Mouse (Mus musculus) olfactory bulb, adult 2 months (tissue): ENCODE measurements around the gene Rps4x. TPM values are rescaled to one million over a fixed set of nuclear protein-coding genes. Genes with fewer than 3 reads are reported as not detected.

Source experiments
- H3K27ac ChIP-seq: fragments of 200-500 bp; 2 replicates; pipeline ENCODE4 v1.5.1; 2012; ENCODE audit warnings: low read depth, low read length; ENCODE audit not compliant: insufficient read depth
- H3K4me1 ChIP-seq: fragments of 200-500 bp; 2 replicates; pipeline ENCODE4 v1.6.1; 2012; ENCODE audit warnings: low read length; ENCODE audit not compliant: control insufficient read depth, insufficient read depth
- H3K4me3 ChIP-seq: fragments of 200-500 bp; 2 replicates; pipeline ENCODE4 v1.5.1; 2012; ENCODE audit warnings: mild to moderate bottlenecking, low read depth, low read length, moderate library complexity; ENCODE audit not compliant: insufficient read depth
- CTCF ChIP-seq: fragments of 200-500 bp; IDR thresholded peaks from 2 replicates; pipeline ENCODE4 v1.5.1; 2012; ENCODE audit warnings: low read depth, mild to moderate bottlenecking, low read length, moderate library complexity; ENCODE audit not compliant: insufficient read depth
- POLR2A ChIP-seq: fragments of 200-500 bp; IDR thresholded peaks from 2 replicates; pipeline ENCODE4 v1.6.1; 2012; ENCODE audit warnings: mild to moderate bottlenecking, low read depth, low read length, moderate library complexity; ENCODE audit not compliant: insufficient read depth
- WGBS: fragments of 180-500 bp; shearing (Covaris S2); methylation state at CpG from one replicate; pipeline ENCODE4 v1.1.7; 2018; 5-methylcytosine and 5-hydroxymethylcytosine counted together
- polyA plus RNA-seq: library from polyadenylated mRNA; stranded (reverse); fragments of >200 nt; gene quantifications from 2 replicates; pipeline ENCODE4 v1.2.4, GENCODE M21; 2012; ENCODE audit warnings: low replicate concordance; ENCODE audit not compliant: missing spikeins, insufficient read depth, insufficient read length

Rps4x gene
- polyA plus RNA-seq, 1 experiment: not detected

GRCm38 (mm10) chrX:102156618-102157422 is 32.4 kb downstream of the Rps4x start, which contains the start of gene Ercc6l:
Gene Ercc6l (minus strand): TSS chrX:102157091.
- Histone ChIP-seq H3K27ac (no peak within 1 kb of the TSS), H3K4me1 (no peaks in the 10 kb centered on the region), H3K4me3 (peak within 1 kb of the TSS; percentile 38)
- TF ChIP-seq POLR2A (no peak), CTCF (no peak)
- WGBS: 11% methylated on average over 42 of the region's 42 CpGs

GRCm38 (mm10) chrX:102141157-102141556 is 48.0 kb downstream of the Rps4x start:
- H3K4me3 ChIP-seq: no peak overlapping the region
- TF ChIP-seq POLR2A (no peak), CTCF (no peak)
- 65% methylated on average over 1 of the region's 1 CpGs for WGBS
- H3K4me1 ChIP-seq: no peaks in the 10 kb centered on the region
- H3K27ac ChIP-seq: no peak overlapping the region

Other genes with a start within 250 kb of the Rps4x start
- gene Rtl5, start 118.1 kb downstream of the Rps4x start, polyA plus RNA-seq: not detected in 2 replicates
- not detected in 2 replicates for gene Pin4, start 69.9 kb downstream of the Rps4x start, polyA plus RNA-seq
- gene Ercc6l, start 32.3 kb downstream of the Rps4x start, polyA plus RNA-seq: not detected in 2 replicates
- not detected in 2 replicates for gene Cited1, start 62.8 kb upstream of the Rps4x start, polyA plus RNA-seq